Mouse (Mus musculus) common myeloid progenitor, adult 5-6 weeks (primary cell): ENCODE measurements around the gene Olfr875. TPM values are rescaled to one million over a fixed set of nuclear protein-coding genes. Genes with fewer than 3 reads are reported as not detected.

Experiments used
- ATAC-seq: replicated peaks from 2 replicates; pipeline ENCODE4 v1.8.0; 2016; ENCODE audit warnings: low read depth, mild to moderate bottlenecking, moderate TSS enrichment, inconsistent platforms; ENCODE audit not compliant: poor library complexity, severe bottlenecking
- total RNA-seq: library from RNA; stranded (forward); fragments of 200-1000, 187-1606 nt; gene quantifications from 2 replicates; pipeline ENCODE4 v1.2.3, GENCODE M21; 2017

The Olfr875 gene
- not detected in 2 replicates for total RNA-seq

- no peak for ATAC-seq
These were observed at the start of gene Olfr875 for GRCm38 (mm10) chr9:37771759-37772158. TSS of gene Olfr875 (plus strand) at chr9:37771857.

- no peak for ATAC-seq
These were observed 37.3 kb upstream of the Olfr875 start for GRCm38 (mm10) chr9:37734310-37734709.

- no peak for ATAC-seq
These were observed 26.9 kb upstream of the Olfr875 start, which contains the start of gene Olfr874 for GRCm38 (mm10) chr9:37744806-37745205. TSS of gene Olfr874 (plus strand) at chr9:37745106.

GRCm38 (mm10) chr9:37750319-37751075, 21.2 kb upstream of the Olfr875 start:
- ATAC-seq, result no peak

GRCm38 (mm10) chr9:37751467-37751866, 20.2 kb upstream of the Olfr875 start:
- ATAC-seq, result no peak

- ATAC-seq, result no peak
These were observed 19.7 kb upstream of the Olfr875 start for GRCm38 (mm10) chr9:37752006-37752405.

- ATAC-seq, result no peak
These were observed 9.9 kb upstream of the Olfr875 start for GRCm38 (mm10) chr9:37761728-37762127.

- ATAC-seq, result peak; percentile 62; the same call in 1 of the 2 replicates
These were observed 9.1 kb upstream of the Olfr875 start for GRCm38 (mm10) chr9:37762541-37762940.

GRCm38 (mm10) chr9:37770661-37771060, 996 bp upstream of the Olfr875 start:
- no peak for ATAC-seq

GRCm38 (mm10) chr9:37782766-37783260, 11.2 kb downstream of the Olfr875 start:
- ATAC-seq, result 0 out of 2 replicates have a peak, but pooled peaks have one; percentile 32

GRCm38 (mm10) chr9:37783394-37784387, 12.0 kb downstream of the Olfr875 start:
- 0 out of 2 replicates have a peak, but pooled peaks have one; percentile 25 for ATAC-seq

- ATAC-seq, result no peak
These were observed 14.8 kb downstream of the Olfr875 start for GRCm38 (mm10) chr9:37786411-37786810.

GRCm38 (mm10) chr9:37802055-37802454, 30.4 kb downstream of the Olfr875 start:
- no peak for ATAC-seq

GRCm38 (mm10) chr9:37802731-37803130, 31.1 kb downstream of the Olfr875 start, which contains the start of gene Olfr876:
TSS of gene Olfr876 (plus strand) at chr9:37803031.
- ATAC-seq, result no peak

GRCm38 (mm10) chr9:37807235-37807634, 35.6 kb downstream of the Olfr875 start:
- ATAC-seq, result peak; percentile 92

- ATAC-seq, result peak; percentile 42; the same call in 1 of the 2 replicates
These were observed 36.8 kb downstream of the Olfr875 start for GRCm38 (mm10) chr9:37808456-37808855.

- no peak for ATAC-seq
These were observed 37.3 kb downstream of the Olfr875 start for GRCm38 (mm10) chr9:37808976-37809375.

GRCm38 (mm10) chr9:37814696-37815095, 43.0 kb downstream of the Olfr875 start:
- no peak for ATAC-seq
